Mouse (Mus musculus): ENCODE data around the gene Stmn3. TPM values are rescaled to one million over a fixed set of nuclear protein-coding genes. Genes with fewer than 3 reads are reported as not detected.

Gene Stmn3
- polyA plus RNA-seq, 1 experiment from 2014 or later: 1,182 TPM

GRCm38 (mm10) chr2:181320103-181320499, 5.8 kb upstream of the Stmn3 start:
- 17% methylated on average over 7 of the region's 7 CpGs for WGBS
- H3K4me1 ChIP-seq (ENCODE audit: control insufficient read depth, insufficient read depth, low read length): peaks cover 14% of the 10 kb centered on the region
- peaks cover 32% of the 10 kb centered on the region for H3K36me3 ChIP-seq (ENCODE audit: control insufficient read depth, insufficient read depth, low read length)
- peak overlapping the region; percentile 57 for H3K4me3 ChIP-seq (replicated peaks; ENCODE audit: low read depth, low read length)
- no peaks in the 10 kb centered on the region for H3K27me3 ChIP-seq (ENCODE audit: control insufficient read depth, insufficient read depth, low read length)
- ATAC-seq (ENCODE audit: low FRiP score, low TSS enrichment): no peak
- H3K4me2 ChIP-seq (ENCODE audit: low read length): peak overlapping the region; percentile 69
- peak overlapping the region; percentile 51 for H3K9ac ChIP-seq (replicated peaks; ENCODE audit: low read length)
- DNase-seq: no peak
- H3K27ac ChIP-seq (replicated peaks; ENCODE audit: low read depth, low read length): 0 out of 2 replicates have a peak overlapping the region, but pooled peaks have one; percentile 78
- H3K9me3 ChIP-seq (ENCODE audit: control insufficient read depth, low read length): no peaks in the 10 kb centered on the region

DNA sequence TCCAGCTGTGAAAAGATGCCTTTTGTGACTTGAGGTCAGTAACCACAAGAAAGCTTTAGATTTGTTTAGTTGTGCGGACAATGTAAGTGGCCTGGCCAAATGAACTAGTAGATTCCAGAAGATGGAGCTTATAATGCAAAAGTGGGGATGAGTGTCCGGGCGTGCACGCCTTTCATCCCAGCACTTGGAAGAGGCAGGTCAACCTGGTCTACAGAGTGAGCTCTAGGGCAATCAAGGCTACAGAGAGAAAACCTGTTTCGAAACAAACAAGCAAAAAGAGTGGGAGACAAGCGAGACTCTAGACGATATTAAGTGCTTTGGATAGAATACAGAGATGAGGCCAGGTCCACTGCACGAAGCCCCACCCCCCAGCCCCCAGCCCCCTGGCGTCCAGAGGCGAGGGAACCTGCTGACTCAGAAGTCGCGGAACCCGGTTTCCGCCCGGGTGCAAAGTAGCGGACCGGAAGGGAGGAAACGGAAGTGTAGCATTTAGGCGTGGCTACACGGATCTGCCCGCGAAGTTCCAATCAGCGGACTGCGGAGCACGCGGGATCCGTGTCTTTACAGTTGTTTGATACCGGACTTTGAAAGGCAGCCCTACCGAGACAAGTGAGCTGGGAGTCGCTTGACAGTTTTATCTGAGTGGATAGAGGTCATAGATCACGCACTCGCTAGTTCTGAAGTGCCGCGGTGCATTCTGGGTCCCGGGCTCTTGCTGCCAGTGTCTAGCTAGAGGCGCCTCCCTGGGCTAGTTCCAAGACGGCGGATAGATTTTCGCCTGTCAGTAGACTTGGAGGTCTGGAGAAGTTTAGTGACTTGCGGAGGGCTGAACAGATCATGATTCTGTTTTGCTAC, 5.2 kb upstream of the Stmn3 start, which contains the start of gene Rtel1:
Rtel1 (plus strand) TSS at position 492 of the 855 bp plus-strand sequence.
- 6% methylated on average over 40 of the region's 40 CpGs for WGBS

DNA sequence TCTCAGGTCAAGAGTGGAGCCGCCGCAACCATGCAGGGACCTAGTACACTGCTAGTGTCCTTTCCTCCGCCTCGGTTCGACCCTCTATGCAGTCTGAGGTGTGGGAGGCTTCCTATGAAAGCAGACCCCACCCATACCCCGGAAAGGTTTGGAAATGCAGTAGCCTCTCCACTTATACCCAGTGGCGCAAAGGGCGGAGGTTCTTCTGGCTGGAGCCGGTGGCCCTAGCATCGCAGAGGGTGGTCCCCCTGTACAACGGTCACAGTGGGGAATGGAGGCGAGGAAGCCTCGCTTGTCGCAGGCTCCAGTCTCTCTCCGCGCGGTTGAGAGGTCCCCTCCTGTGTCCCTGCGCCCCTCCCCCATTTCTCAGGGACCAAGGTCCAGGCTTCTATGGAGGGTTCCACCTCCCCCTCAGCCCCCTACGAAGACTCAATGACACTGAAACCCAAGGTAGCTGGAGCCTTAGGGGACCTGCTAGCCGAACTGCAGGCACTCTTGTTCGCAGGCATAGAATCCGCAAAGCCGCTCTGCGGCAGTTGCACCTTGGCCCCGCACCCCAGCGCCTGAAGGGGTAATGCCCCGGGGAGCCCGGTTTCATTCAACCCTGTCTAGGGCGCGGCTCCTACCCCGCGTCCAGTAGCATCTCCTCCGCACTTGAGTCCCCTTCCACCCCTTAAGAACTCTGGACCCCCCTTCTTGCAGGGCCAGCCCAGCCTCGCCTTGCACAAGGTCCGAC, 788 bp downstream of the Stmn3 start:
- Histone ChIP-seq H3K4me1 (ENCODE audit: control insufficient read depth, insufficient read depth, low read length) (peaks cover 24% of the 10 kb centered on the region), H3K27ac (replicated peaks; ENCODE audit: low read depth, low read length) (peak overlapping the region; percentile 95), H3K4me2 (ENCODE audit: low read length) (peak overlapping the region; percentile 76), H3K27me3 (ENCODE audit: control insufficient read depth, insufficient read depth, low read length) (no peaks in the 10 kb centered on the region), H3K9me3 (ENCODE audit: control insufficient read depth, low read length) (no peaks in the 10 kb centered on the region), H3K4me3 (replicated peaks; ENCODE audit: low read depth, low read length) (peak overlapping the region; percentile 83), H3K9ac (replicated peaks; ENCODE audit: low read length) (peak overlapping the region; percentile 96), H3K36me3 (ENCODE audit: control insufficient read depth, insufficient read depth, low read length) (peaks cover 10% of the 10 kb centered on the region)
- WGBS: 1% methylated on average over 35 of the region's 35 CpGs
- ATAC-seq (ENCODE audit: low FRiP score, low TSS enrichment) (peak; percentile 63), DNase-seq (peak; percentile 71)

More for the DNA sequence above, 5.2 kb upstream of the Stmn3 start, which contains the start of gene Rtel1:
- Histone ChIP-seq H3K27me3 (ENCODE audit: control insufficient read depth, insufficient read depth, low read length) (no peaks in the 10 kb centered on the region), H3K4me1 (ENCODE audit: control insufficient read depth, insufficient read depth, low read length) (peaks cover 17% of the 10 kb centered on the region), H3K4me3 (replicated peaks; ENCODE audit: low read depth, low read length) (peak within 1 kb of the TSS; percentile 57), H3K9ac (replicated peaks; ENCODE audit: low read length) (peak within 1 kb of the TSS; percentile 51), H3K36me3 (ENCODE audit: control insufficient read depth, insufficient read depth, low read length) (peaks cover 26% of the 10 kb centered on the region), H3K9me3 (ENCODE audit: control insufficient read depth, low read length) (no peaks in the 10 kb centered on the region), H3K4me2 (ENCODE audit: low read length) (peak within 1 kb of the TSS; percentile 69), H3K27ac (replicated peaks; ENCODE audit: low read depth, low read length) (peak within 1 kb of the TSS; percentile 78)
- peak; percentile 91 for ATAC-seq (ENCODE audit: low FRiP score, low TSS enrichment)
- peak; percentile 95 for DNase-seq

GRCm38 (mm10) chr2:181313006-181313343, 1.3 kb downstream of the Stmn3 start:
- no peak for ATAC-seq (ENCODE audit: low FRiP score, low TSS enrichment)

GRCm38 (mm10) chr2:181312435-181312834, 1.9 kb downstream of the Stmn3 start:
- peak overlapping the region; percentile 96; the same call in 1 of the 2 replicates for H3K9ac ChIP-seq (replicated peaks; ENCODE audit: low read length)
- no peak overlapping the region; the same call in 1 of the 2 replicates for H3K27ac ChIP-seq (replicated peaks; ENCODE audit: low read depth, low read length)
- H3K27me3 ChIP-seq (ENCODE audit: control insufficient read depth, insufficient read depth, low read length): no peaks in the 10 kb centered on the region
- H3K9me3 ChIP-seq (ENCODE audit: control insufficient read depth, low read length): no peaks in the 10 kb centered on the region
- ATAC-seq (ENCODE audit: low FRiP score, low TSS enrichment) (no peak), DNase-seq (no peak)
- H3K4me1 ChIP-seq (ENCODE audit: control insufficient read depth, insufficient read depth, low read length): peaks cover 24% of the 10 kb centered on the region
- H3K4me3 ChIP-seq (replicated peaks; ENCODE audit: low read depth, low read length): peak overlapping the region; percentile 83
- peak overlapping the region; percentile 76 for H3K4me2 ChIP-seq (ENCODE audit: low read length)
- H3K36me3 ChIP-seq (ENCODE audit: control insufficient read depth, insufficient read depth, low read length): peaks cover 21% of the 10 kb centered on the region
- 51% methylated on average over 3 of the region's 3 CpGs for WGBS

More at GRCm38 (mm10) chr2:181313006-181313343, 1.3 kb downstream of the Stmn3 start:
- Histone ChIP-seq H3K4me1 (ENCODE audit: control insufficient read depth, insufficient read depth, low read length) (peaks cover 24% of the 10 kb centered on the region), H3K4me3 (replicated peaks; ENCODE audit: low read depth, low read length) (peak overlapping the region; percentile 83), H3K9me3 (ENCODE audit: control insufficient read depth, low read length) (no peaks in the 10 kb centered on the region), H3K36me3 (ENCODE audit: control insufficient read depth, insufficient read depth, low read length) (peaks cover 15% of the 10 kb centered on the region), H3K4me2 (ENCODE audit: low read length) (peak overlapping the region; percentile 76), H3K27ac (replicated peaks; ENCODE audit: low read depth, low read length) (peak overlapping the region; percentile 95), H3K27me3 (ENCODE audit: control insufficient read depth, insufficient read depth, low read length) (no peaks in the 10 kb centered on the region), H3K9ac (replicated peaks; ENCODE audit: low read length) (peak overlapping the region; percentile 96)
- 13% methylated on average over 5 of the region's 5 CpGs for WGBS
- DNase-seq: no peak

DNA sequence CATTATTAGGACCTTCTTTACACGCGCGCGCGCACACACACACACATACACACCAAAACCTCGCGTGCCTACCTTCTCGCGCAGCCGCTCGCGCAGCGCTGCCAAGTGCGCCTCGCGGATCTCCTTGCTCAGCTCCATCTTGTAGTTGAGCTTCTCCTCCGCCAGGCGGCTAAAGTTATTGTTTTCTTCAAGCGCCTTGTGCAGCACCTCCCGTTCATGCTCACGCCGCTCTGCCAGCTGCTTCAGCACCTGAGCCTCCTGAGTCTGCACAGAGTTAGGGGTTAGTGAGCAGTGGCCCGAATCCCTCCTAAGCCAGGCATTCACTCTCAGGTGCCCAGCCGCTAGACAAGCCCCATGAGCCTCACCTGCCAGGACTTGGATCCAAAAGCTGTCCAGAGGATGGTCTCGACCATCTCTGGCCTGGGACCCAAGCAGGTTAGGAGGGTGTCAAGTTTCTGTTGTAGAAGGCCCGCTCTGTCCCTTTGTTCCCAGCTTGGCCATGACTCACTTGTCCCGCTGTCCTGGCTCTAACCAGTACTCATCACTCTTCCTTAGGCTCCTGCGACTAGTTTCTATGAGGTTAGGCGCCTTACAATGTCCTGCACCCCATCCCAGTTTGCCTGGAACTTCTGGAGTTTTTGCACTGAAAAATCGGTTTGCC, 7.0 kb downstream of the Stmn3 start:
- H3K4me1 ChIP-seq (ENCODE audit: control insufficient read depth, insufficient read depth, low read length): peaks cover 16% of the 10 kb centered on the region
- no peak overlapping the region for H3K27ac ChIP-seq (replicated peaks; ENCODE audit: low read depth, low read length)
- no peaks in the 10 kb centered on the region for H3K9me3 ChIP-seq (ENCODE audit: control insufficient read depth, low read length)
- DNase-seq (peak; percentile 84), ATAC-seq (ENCODE audit: low FRiP score, low TSS enrichment) (peak; percentile 50; the same call in 1 of the 2 replicates)
- H3K4me2 ChIP-seq (ENCODE audit: low read length): no peak overlapping the region
- peaks cover 55% of the 10 kb centered on the region for H3K36me3 ChIP-seq (ENCODE audit: control insufficient read depth, insufficient read depth, low read length)
- WGBS: 13% methylated on average over 30 of the region's 30 CpGs
- 0 out of 2 replicates have a peak overlapping the region, but pooled peaks have one; percentile 29 for H3K9ac ChIP-seq (replicated peaks; ENCODE audit: low read length)
- H3K27me3 ChIP-seq (ENCODE audit: control insufficient read depth, insufficient read depth, low read length): no peaks in the 10 kb centered on the region
- no peak overlapping the region for H3K4me3 ChIP-seq (replicated peaks; ENCODE audit: low read depth, low read length)

DNA sequence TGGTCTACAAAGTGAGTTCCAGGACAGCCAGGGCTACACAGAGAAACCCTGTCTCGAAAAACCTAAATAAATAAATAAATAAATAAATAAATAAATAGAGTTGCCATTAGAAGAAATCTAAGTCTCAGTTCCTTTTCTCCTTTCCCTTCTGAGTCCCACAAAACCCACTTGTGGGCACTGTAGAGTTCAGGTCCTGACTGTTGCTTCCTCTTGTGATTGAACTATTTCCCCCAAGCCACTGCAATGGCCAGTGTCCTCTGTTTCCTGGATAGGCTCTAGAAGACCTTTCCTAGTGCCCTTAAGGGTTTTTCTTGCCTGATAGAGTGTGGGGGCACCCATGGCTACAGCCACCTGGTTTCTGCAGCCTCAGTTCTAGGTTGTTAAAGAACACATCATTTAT, 9.4 kb downstream of the Stmn3 start:
- H3K4me1 ChIP-seq (ENCODE audit: control insufficient read depth, insufficient read depth, low read length): no peaks in the 10 kb centered on the region
- H3K4me2 ChIP-seq (ENCODE audit: low read length): no peak overlapping the region
- H3K36me3 ChIP-seq (ENCODE audit: control insufficient read depth, insufficient read depth, low read length): peaks cover 59% of the 10 kb centered on the region
- H3K27me3 ChIP-seq (ENCODE audit: control insufficient read depth, insufficient read depth, low read length): no peaks in the 10 kb centered on the region
- no peak overlapping the region for H3K4me3 ChIP-seq (replicated peaks; ENCODE audit: low read depth, low read length)
- H3K9me3 ChIP-seq (ENCODE audit: control insufficient read depth, low read length): no peaks in the 10 kb centered on the region
- no peak overlapping the region for H3K27ac ChIP-seq (replicated peaks; ENCODE audit: low read depth, low read length)
- 87% methylated on average over 1 of the region's 1 CpGs for WGBS
- no peak for ATAC-seq (ENCODE audit: low FRiP score, low TSS enrichment)
- no peak overlapping the region for H3K9ac ChIP-seq (replicated peaks; ENCODE audit: low read length)
- DNase-seq: no peak

DNA sequence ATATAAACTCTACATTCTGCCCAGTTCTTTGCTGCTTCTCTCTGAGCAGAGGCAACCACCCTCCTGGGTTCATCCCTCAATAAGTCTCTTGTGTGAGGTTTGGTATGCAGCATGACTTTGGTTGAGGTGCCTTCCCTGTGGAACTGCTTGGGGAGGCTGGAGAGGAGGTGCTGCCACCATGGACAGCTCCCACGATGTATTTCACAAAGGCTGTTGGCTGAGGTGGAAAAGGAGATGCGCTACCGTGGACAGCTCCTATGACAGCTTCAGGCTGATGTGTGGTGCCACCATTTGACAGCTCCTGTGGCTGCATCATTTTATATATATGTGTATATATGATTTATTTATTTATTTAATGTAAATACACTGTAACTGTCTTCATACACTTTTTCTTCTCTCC, 12.3 kb downstream of the Stmn3 start:
- no peaks in the 10 kb centered on the region for H3K9me3 ChIP-seq (ENCODE audit: control insufficient read depth, low read length)
- H3K4me3 ChIP-seq (replicated peaks; ENCODE audit: low read depth, low read length): no peak overlapping the region
- WGBS: 40% methylated on average over 3 of the region's 3 CpGs
- DNase-seq (no peak), ATAC-seq (ENCODE audit: low FRiP score, low TSS enrichment) (no peak)
- H3K4me1 ChIP-seq (ENCODE audit: control insufficient read depth, insufficient read depth, low read length): no peaks in the 10 kb centered on the region
- H3K36me3 ChIP-seq (ENCODE audit: control insufficient read depth, insufficient read depth, low read length): peaks cover 38% of the 10 kb centered on the region
- no peak overlapping the region for H3K9ac ChIP-seq (replicated peaks; ENCODE audit: low read length)
- no peak overlapping the region for H3K27ac ChIP-seq (replicated peaks; ENCODE audit: low read depth, low read length)
- H3K4me2 ChIP-seq (ENCODE audit: low read length): no peak overlapping the region
- no peaks in the 10 kb centered on the region for H3K27me3 ChIP-seq (ENCODE audit: control insufficient read depth, insufficient read depth, low read length)
